Mouse (Mus musculus) embryo, embryonic 11 days (tissue): ENCODE data around the gene Ppp1r14c.
"Not testable (repeated sequence)": the region's sequence is repeated elsewhere in the genome, so short reads cannot be mapped to it uniquely, and the experiment has no call there.

ENCODE experiments used
- DNase-seq: peaks from one replicate; pipeline ENCODE4 v3.0.0-alpha.2; 2015

The Ppp1r14c gene

DNA sequence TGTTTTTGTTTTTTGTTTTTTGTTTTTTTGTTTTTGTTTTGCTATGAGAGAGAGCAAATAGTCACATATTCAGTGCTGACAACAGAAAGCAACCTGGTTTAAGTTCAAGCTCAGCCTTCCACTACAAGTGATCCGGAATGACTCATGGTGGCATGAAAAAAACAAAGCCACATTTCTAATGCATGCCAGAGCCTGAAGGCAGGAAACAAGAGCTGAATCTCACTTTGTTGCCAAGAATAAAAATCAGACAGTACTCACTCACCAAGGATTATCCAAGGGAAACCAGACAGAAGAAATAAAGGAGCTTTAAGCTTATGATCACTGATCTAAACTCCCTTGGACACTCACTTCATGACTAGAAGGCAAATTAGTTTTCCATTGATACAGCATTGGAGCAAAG is 110.8 kb downstream of the Ppp1r14c start:
- no peak for DNase-seq

DNA sequence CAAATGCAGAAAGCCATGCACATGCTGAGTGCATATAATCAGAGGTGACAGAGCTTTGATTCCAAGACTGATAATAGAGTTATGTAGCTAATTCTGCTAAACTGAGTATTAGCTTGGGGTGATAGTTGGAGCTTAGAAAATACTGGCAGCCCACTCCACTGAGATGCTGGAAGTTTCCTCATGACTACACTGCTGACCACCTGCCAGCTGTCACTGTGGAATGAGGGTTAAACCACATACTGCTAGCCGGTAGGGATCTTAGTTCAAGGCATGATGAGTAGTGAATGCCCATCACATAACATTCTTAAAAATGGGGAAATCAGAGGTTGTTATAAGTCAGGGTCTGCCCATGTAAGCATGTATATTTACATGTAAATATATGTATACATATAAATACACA is 113.9 kb downstream of the Ppp1r14c start:
- no peak for DNase-seq

- no peak for DNase-seq
Measured at GRCm38 (mm10) chr10:3490052-3490451, 124.2 kb downstream of the Ppp1r14c start.

- DNase-seq: no peak
Measured at GRCm38 (mm10) chr10:3496791-3497190, 130.9 kb downstream of the Ppp1r14c start.

DNA sequence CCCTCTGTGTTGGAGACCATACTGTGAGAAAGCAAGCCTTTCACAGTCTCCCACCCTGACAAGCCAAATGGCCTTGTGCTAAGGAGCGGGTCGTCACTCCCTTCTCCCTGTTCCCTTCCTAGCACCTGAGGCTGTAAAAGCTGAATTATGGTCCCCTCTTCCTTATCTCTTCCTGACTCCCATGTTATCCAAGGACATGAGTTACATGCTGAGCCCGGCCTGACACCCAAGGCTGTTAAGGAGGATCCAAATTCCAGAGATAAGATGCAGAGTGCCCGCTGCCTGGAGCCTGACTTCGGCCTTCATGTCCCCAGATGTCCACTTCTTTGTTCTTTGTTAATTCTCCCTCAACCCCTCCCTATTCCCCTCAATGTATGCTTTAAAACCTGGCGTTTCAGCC is 135.0 kb downstream of the Ppp1r14c start:
- not testable (repeated sequence) for DNase-seq

- DNase-seq: no peak
Measured at GRCm38 (mm10) chr10:3507484-3508221, 141.8 kb downstream of the Ppp1r14c start.

- DNase-seq: no peak
Measured at GRCm38 (mm10) chr10:3508222-3508588, 142.3 kb downstream of the Ppp1r14c start.

- no peak for DNase-seq
Measured at GRCm38 (mm10) chr10:3508746-3509145, 142.9 kb downstream of the Ppp1r14c start.

- DNase-seq: no peak
Measured at GRCm38 (mm10) chr10:3509663-3510277, 143.9 kb downstream of the Ppp1r14c start.

DNA sequence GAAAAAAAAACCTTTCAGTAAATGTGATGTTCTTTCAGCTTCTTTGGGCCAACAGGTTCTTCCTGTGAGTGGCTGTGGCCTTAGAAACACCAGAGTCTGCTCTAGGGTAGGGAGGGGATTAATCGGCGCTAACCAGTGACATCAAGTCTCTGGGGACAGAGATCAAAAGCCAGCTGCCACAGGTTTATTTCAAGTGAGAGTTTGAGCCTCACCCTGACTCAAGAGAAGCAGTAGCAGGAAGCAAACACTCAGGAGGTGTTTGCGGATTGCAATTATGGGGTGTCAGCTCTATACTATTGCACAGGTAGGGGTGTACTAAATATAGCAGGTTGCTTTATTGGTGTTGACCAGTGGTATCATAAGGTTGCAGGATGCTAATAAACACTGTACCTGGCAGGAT is 144.6 kb downstream of the Ppp1r14c start:
- DNase-seq: no peak

DNA sequence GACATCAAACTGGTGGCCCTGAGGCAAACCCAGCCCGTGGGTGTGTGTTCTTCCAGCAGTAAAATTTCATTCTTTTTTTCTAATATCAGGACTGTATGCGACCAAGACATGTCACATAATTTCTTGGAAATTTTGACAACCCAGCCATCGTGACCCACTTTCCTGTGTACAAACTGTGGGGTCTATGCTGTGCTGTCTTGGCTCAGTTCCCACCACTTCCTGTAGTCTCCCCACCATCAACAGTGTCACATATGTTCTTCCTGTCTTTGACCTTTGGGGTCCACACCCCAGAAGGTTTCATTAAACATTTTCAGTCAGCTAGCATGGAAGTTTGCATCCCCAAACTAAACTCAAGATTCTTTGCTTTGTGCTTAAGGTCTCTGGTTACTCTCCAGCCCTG is 145.5 kb downstream of the Ppp1r14c start:
- DNase-seq: no peak

DNA sequence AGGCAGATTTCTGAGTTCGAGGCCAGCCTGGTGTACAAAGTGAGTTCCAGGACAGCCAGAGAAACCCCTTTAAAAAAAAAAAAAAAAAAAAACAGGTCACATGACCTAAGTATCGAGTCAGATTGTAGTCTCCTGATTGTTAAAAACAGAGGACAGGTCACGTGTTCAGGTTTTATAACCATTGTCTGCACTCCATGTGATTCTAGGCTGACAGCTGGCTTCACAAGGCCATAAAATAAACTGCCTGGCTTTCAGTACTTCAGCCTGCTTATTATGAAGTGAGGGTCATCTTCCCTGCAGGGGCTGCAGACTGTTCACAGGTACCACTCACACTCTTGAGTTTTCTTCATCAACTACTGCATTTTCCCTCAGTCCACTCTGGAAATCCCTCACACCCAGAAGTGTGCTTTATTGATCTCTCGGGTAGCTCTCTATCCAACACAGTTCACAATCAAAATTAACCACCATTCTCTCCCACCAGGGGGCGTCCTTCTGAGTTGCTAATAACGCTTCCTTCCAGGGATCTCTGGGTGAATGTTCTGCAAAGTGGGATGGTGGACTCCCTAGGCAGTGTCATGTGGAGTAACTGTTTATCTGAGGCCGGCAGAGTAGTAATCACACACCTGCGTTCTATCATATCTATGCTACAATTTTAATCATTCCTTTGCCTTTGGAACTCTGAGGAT is 146.9 kb downstream of the Ppp1r14c start:
- DNase-seq: no peak

- DNase-seq: no peak
Measured at GRCm38 (mm10) chr10:3513947-3514346, 148.1 kb downstream of the Ppp1r14c start.
